Mouse (Mus musculus): ENCODE results near the gene Sin3b. TPM values are rescaled to one million over a fixed set of nuclear protein-coding genes. Genes with fewer than 3 reads are reported as not detected.

Sin3b gene
- 52.7 and 78.1 TPM in 2 replicates for polyA plus RNA-seq (2012; ENCODE audit: low replicate concordance)

GRCm38 (mm10) chr8:72722769-72723650 is at the start of gene Sin3b:
Sin3b (plus strand) TSS chr8:72723285.

GRCm38 (mm10) chr8:72761322-72762051 is 38.4 kb downstream of the Sin3b start, which contains the start of gene F2rl3:
F2rl3 (plus strand) TSS chr8:72761880.

Other genes starting within 250 kb of the Sin3b start
- gene Cherp, start 248.1 kb upstream of the Sin3b start, polyA plus RNA-seq (2012; ENCODE audit: low replicate concordance): 153 and 205 TPM in 2 replicates
- gene Slc35e1, start 230.7 kb upstream of the Sin3b start, polyA plus RNA-seq (2012; ENCODE audit: low replicate concordance): 12.6 and 14.4 TPM in 2 replicates
- 22.7 and 52.1 TPM in 2 replicates for gene Med26, start 175.0 kb upstream of the Sin3b start, polyA plus RNA-seq (2012; ENCODE audit: low replicate concordance)
- 14.1 and 39.9 TPM in 2 replicates for gene Smim7, start 152.2 kb upstream of the Sin3b start, polyA plus RNA-seq (2012; ENCODE audit: low replicate concordance)
- gene Tmem38a, start 151.2 kb upstream of the Sin3b start, polyA plus RNA-seq (2012; ENCODE audit: low replicate concordance): 1.3 and 2.3 TPM in 2 replicates
- 0.11 and 0.16 TPM in 2 replicates for gene Nwd1, start 76.6 kb upstream of the Sin3b start, polyA plus RNA-seq (2012; ENCODE audit: low replicate concordance)
- 3.2 TPM in 2 replicates for gene F2rl3, start 38.6 kb downstream of the Sin3b start, polyA plus RNA-seq (2012; ENCODE audit: low replicate concordance)